Mouse (Mus musculus): ENCODE data around the gene Ccnk. TPM values are rescaled to one million over a fixed set of nuclear protein-coding genes. Genes with fewer than 3 reads are reported as not detected.

Gene Ccnk
- 10 to 100 TPM; 35.5 to 36.4 TPM for total RNA-seq (2021)
- long read RNA-seq, experiment 1, partial matches to known transcripts: 0 of 2 reads
- long read RNA-seq, experiment 1, other reads (novel, unspliced or antisense): 2 of 2 reads
- long read RNA-seq, experiment 2, partial matches to known transcripts: 0 of 2 reads
- long read RNA-seq, experiment 2, other reads (novel, unspliced or antisense): 1 of 2 reads

DNA sequence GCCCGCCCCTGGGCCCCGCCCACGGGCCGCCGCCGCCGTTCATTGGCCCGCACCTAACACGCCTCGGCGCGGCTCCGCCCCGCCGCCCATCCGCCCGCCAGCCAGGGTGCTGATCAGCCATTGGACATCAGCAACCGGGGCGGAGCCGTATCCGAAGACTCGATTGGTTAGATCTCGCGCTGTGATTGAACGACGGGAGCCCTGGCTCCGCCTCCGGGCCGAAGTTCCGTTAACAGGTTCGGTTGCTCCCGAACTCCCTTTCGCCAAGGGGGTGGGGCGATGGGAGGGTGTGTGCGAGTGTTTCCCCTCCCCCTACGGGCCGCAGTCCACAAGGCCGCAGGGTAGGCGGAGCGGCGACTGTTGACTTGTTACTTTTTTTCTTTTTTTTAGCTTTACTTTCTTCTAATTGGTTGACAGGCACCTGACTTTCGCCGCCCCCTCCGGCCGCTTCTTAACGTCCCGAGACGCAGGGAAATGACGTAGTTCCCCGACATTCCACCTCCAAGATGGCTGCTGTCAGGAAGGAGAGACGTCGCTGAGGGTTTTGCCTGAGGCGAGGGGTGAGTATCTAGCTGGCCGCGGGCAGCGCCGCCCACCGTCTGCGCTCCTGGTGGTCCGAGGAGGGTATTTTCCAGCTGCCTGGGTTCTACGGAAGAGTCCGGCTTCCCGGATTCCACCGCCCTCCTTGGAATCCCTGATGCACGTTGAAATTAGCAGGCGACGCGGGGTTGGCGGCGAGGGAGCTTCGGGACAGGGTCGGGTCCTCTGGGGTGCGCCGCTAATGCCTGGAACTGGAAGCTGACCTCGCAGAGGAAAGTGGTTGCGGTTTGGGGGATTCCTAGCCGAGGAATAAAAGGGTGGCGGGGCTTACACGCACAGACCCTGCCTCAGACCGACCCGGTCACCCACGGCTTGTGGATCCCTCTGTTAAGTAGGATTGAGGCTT is at the start of gene Ccnk:
TSS of gene Ccnk (plus strand) at position 259 of the 946 bp plus-strand sequence.
- DNase-seq (ENCODE audit: low spot score in 2 of 2): peak; percentile 96 to 99

DNA sequence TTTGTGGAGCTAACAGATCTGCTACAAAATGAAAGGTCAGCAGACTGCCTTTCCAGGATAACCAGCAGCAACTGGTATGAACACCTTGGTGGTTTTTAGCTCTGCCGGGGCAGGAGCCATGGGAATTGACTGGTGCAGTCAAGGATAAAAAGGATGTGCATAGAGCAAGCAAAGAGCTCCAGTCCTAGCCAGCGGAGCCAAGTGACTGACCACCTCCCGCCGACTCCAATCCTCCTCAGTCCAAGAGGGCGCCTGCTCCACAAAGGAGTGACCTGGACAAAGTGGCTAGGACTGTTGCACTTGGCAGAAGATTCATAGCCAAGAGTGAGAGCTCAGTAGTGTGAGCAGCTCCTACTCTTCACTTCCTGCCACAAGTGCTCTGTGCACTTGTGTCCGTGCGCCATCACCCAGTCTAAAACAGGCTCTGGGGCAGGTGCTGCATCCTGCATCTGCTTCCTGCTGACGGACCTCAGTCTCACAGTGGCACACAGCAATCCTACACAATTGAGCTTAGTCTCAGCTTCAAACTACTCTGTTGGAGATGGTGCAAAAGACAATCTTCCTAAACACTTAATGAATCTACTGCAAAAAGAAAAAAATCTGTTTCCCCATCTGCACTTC is 46.8 kb upstream of the Ccnk start:
- no peak for DNase-seq (ENCODE audit: low spot score in 2 of 2)

- no peak for DNase-seq (ENCODE audit: low spot score in 2 of 2)
Observed at GRCm38 (mm10) chr12:108133181-108133580, 46.2 kb upstream of the Ccnk start.

DNA sequence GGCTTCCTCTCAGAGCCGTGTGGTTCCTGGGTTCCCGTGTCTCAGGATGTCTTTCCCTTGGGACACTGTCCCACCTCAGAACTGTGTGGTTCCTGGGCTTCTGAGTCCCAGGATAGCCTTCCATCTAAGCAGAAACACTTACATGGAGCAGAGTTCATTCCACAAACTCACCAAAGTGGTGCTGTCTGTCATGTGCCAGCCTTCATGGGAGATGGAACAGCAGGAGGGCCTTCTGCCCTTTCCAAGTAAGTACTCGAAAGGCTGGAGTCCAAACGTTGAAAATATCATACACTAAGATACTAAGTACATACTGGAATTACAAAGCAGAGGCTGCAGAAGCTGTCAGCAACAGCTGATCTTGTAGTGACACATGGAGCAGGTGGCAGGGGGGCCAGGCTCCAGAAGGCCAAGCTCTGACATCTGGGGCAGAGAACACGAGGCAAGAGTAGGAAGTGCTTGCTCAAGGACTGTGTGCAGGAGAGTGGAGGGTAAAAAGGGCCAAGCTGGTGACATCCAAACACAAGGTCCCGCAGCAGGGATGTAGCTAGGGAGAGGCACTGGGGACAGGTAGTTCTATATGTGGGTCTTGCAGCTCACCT is 43.7 kb upstream of the Ccnk start:
- peak in 1 of 2 experiments; percentile 20 for DNase-seq (ENCODE audit: low spot score in 2 of 2)

GRCm38 (mm10) chr12:108143624-108144498 is 35.5 kb upstream of the Ccnk start:
- peak in 1 of 2 experiments; percentile 18 for DNase-seq (ENCODE audit: low spot score in 2 of 2)

- DNase-seq (ENCODE audit: low spot score in 2 of 2): no peak
Observed at GRCm38 (mm10) chr12:108145198-108145597, 34.2 kb upstream of the Ccnk start.

DNA sequence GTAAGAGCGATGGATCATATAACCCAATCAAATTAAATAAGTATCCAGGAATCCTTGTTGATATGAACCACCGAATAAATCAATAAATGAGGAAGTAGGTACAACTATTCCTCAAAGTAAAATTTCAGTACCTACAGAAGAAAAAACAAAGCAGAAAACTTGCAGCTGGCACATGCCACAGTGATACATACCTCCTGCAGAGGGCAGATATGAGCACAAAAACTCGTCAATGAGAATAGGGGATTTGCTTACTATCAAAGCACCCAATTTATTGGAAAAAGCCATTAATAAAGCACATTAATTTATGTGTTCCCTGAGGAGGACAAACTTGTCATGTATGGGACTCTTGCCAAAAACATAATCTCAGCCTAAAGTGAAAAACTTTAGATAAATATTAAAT is 29.6 kb upstream of the Ccnk start:
- no peak for DNase-seq (ENCODE audit: low spot score in 2 of 2)

GRCm38 (mm10) chr12:108152743-108153142 is 26.6 kb upstream of the Ccnk start:
- DNase-seq (ENCODE audit: low spot score in 2 of 2): no peak

DNA sequence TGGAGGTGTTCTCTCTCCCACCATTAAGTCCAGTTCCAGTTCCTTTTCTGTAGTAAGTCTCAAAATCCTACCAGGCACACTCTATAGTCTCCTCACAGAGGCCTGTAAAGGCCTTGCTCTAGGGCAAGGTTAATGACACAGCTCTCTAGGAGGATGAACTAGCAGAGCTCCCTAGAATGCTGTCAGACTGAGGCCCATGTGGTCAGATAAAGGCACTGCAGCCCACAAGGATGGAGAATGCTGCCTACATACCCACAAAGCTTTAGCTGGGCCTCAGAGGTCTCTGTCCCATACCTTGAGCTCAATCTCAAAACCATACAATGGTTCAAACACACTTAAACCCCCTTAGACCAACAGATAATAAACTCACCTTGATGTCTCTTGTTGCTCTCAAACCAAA is 19.5 kb upstream of the Ccnk start:
- no peak for DNase-seq (ENCODE audit: low spot score in 2 of 2)

- DNase-seq (ENCODE audit: low spot score in 2 of 2): no peak
Observed at GRCm38 (mm10) chr12:108162036-108162435, 17.3 kb upstream of the Ccnk start.

- no peak for DNase-seq (ENCODE audit: low spot score in 2 of 2)
Observed at GRCm38 (mm10) chr12:108163706-108164105, 15.7 kb upstream of the Ccnk start.

- no peak for DNase-seq (ENCODE audit: low spot score in 2 of 2)
Observed at GRCm38 (mm10) chr12:108168909-108169308, 10.5 kb upstream of the Ccnk start.

- no peak for DNase-seq (ENCODE audit: low spot score in 2 of 2)
Observed at GRCm38 (mm10) chr12:108170467-108170866, 8.9 kb upstream of the Ccnk start.

DNA sequence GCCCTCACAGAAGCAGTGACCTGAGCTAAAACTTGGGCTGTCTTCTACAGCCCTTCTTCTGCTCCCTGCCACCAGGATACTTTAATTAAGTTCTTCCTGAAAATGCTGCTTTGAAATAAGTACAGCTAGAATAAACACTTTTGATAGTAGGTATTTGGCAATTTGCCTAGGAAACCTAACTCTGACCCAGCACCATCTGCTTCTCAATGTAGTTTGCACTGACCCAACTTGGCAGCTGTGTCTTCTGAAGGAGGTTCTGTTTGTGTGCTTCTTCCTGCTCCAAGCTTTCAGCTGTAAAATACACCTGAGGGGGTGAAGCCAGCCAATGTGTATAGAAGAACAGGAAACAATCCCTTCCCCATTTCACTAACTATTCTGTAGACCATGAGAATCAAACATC is 8.0 kb upstream of the Ccnk start:
- no peak for DNase-seq (ENCODE audit: low spot score in 2 of 2)

GRCm38 (mm10) chr12:108172639-108173038 is 6.7 kb upstream of the Ccnk start:
- no peak for DNase-seq (ENCODE audit: low spot score in 2 of 2)

DNA sequence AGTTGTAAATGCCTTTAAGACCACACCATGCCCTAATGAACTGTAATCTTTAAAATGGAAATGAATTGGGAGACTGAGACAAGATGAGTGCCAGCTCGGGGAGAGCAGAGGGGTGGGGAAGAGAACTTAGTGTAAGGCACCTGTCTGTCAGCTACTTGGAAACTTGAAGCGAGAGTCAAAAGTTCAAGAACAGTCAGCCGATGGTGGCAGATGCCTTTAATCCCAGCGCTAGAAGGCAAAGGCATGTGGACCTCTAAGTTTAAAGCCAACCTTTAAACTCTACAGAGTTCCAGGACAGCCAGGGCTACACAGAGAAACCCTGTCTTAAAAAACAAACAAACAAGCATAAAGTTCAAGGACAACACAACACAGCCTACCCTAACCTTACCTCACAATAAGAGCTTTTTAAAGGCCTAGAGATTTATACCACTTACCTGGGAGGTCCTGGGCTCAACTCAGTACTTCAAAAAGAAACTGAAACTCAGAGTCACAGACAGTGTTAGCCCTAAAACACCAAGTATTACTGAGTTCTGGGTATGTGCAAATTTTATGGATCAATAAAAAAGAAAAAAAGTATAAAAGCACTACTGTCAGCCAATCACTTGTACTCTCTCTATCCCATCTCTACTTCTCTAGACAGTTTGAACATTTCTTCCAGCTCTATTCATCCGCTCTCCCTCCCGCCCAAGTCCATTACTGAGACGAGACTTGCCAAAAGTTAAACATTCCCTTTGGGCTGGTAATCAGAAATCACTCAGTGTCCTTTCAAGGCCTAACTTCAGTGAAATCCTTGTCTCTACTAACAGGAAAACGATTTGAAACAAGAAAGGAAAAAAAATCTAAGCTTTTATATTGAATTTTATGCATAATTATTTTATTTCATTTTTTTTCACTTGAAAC is 4.5 kb upstream of the Ccnk start:
- no peak for DNase-seq (ENCODE audit: low spot score in 2 of 2)

GRCm38 (mm10) chr12:108176366-108176765 is 3.0 kb upstream of the Ccnk start:
- no peak for DNase-seq (ENCODE audit: low spot score in 2 of 2)

GRCm38 (mm10) chr12:108178331-108179245 is 791 bp upstream of the Ccnk start:
- DNase-seq (ENCODE audit: low spot score in 2 of 2): peak; percentile 32 to 52

DNA sequence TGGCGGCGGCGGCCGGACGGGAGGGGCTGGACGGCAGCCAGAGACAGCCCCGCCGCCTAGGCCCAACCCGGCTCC is 296 bp upstream of the Ccnk start, which contains the start of gene Setd3:
TSS of gene Setd3 (minus strand) at position 69 of the 75 bp plus-strand sequence.
- DNase-seq (ENCODE audit: low spot score in 2 of 2): no peak

Data from gastrocnemius, postnatal 4 days (tissue).